Mouse (Mus musculus) megakaryocyte, adult 5-6 weeks (primary cell): ENCODE measurements at regions not wholly inside any gene's neighbourhood (a gene's known extent, or its start where the extent isn't known, plus 50 kb on each side); places are given as distances from the start of the nearest gene placed in this dataset.

Source experiments
- ATAC-seq: 2 replicates; pipeline ENCODE4 v1.8.0; 2016; ENCODE audit warnings: mild to moderate bottlenecking, inconsistent platforms; ENCODE audit not compliant: poor library complexity, severe bottlenecking

- ATAC-seq, result no peak
These were observed 190.6 kb upstream of the Tapt1 start for GRCm38 (mm10) chr5:44416844-44417589.

DNA sequence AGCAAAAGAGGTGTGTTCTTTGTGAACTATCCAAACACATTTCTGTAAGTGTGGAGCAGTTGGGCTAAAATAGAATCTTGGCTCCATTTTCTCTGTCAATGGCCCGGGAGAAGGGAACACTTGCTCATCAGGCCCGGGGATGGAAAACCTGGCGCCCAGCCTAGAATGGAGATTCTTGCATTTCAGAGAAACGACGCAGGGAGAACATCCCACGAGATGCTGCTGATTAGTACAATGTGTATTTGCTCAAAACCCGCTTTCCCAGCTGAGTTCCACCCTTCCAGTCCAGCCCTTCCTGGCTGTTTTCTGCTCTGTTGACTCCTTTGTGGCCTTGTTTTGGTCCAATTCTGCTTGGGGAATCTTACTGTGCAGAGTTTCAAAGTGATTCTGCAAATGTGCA lies 188.0 kb upstream of the Tapt1 start:
- no peak for ATAC-seq

GRCm38 (mm10) chr5:44403300-44403699 lies 176.9 kb upstream of the Tapt1 start:
- no peak for ATAC-seq

- no peak for ATAC-seq
These were observed 174.3 kb upstream of the Tapt1 start for GRCm38 (mm10) chr5:44400573-44401332.

DNA sequence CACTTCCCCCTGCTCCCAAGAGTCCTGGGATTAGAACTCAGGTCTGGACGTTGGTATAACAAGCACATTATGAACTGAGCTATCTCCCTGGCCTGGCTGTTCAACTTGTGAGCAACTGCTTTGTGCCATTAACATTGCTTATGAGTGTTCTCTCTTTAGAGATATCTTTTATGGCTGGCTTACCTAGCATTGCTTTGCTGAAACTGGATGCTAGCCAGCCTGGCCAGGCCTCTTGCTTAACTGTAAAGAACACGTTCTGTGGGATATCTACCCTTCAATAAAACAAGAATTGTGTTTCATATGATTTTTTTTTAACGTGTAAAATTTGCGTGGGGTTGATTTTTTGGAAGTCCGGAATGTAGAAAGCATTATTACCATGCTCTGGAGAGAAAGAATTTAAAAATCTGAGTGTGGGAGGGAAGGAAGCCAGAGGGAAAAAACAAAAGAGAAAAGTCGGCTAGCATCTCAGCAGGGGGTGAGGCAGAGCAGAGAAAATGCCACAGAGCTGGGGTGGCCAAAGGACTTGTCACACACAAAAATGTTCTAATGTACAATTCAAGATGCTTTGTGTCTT lies 160.9 kb upstream of the Tapt1 start:
- ATAC-seq, result no peak

DNA sequence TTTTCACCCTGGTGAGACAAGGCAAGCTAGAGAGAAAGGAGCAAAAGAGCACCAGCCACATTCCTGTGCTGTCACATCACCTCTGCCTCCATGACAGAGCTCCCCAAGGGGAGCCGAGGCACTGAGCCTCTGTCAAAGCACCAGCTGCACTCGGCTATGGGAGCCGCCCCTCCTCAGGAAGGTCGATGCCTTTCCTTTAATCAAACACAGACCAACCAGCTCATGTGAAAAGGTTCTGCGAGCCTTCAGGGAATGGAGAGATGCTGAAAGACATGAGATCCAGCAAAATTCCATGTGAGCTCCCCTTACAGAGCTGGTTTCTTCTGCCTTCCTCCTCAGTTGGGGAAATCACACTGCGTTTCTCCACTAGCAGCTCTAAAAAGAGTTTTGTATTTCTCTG lies 159.8 kb upstream of the Tapt1 start:
- no peak for ATAC-seq

GRCm38 (mm10) chr5:44383049-44383448 lies 156.6 kb upstream of the Tapt1 start:
- peak; percentile 56 for ATAC-seq

DNA sequence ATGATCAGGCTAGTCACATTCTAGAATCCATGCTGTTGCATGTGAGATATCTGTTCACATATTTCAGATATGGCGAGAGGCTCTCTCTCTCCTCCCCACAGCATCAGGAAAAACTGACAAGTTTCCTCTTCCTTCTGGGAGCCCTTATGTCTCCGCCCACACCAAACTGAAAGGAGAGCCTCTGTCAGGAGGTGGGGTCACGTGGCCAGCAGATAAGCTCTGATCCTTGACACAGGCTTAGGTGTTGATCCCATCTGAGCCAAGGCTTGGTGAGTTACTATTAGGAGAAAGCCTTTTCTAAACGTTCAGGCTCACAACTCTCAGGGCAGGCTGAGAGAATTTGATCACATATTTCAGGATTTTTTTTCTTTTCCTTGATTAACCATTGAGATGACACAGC lies 143.6 kb upstream of the Tapt1 start:
- ATAC-seq, result no peak

DNA sequence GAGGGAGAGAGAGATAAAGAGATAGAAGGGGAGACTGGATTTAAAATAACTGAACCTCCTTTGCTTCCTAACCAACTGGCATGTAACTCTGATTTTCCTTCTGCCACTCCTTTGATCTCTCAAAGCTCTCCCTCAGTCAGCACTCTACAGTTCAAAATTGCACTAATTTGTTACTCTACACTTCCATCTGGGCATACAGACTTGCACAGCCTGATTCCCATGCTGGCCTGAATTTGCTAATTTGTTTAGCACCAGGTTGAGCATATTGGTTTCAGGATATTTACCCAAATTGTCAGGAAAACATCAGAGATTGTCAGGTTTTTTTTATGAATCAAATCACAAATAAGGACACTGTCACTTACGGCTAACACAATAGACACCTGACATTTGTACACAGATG lies 125.9 kb upstream of the Tapt1 start:
- ATAC-seq, result no peak

DNA sequence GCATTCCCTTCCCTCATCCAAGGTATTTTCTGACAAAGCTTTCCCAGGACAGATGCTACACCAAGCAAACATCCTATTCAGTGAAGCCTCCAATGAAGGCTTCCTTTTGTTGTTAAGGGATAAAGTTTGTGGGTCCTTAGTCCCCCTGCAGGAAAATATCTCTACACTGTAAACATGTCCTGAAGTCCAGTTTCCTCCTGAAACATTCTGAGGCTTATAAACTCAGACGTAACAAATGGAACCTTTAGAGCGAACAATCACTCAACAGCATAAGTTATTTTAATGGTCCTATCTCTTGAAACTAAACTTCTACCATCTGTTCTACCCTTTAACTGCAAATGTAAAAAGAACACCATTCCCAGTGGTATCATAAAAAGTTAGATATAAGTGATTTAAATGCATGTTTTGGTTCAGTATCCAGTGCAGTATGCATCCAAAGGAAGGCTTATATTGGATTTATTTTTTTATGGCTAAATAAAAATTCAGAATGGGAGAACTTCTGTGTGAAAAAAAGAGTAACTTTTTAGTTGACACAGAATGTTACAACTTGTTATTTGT lies 115.1 kb upstream of the Tapt1 start:
- no peak for ATAC-seq

DNA sequence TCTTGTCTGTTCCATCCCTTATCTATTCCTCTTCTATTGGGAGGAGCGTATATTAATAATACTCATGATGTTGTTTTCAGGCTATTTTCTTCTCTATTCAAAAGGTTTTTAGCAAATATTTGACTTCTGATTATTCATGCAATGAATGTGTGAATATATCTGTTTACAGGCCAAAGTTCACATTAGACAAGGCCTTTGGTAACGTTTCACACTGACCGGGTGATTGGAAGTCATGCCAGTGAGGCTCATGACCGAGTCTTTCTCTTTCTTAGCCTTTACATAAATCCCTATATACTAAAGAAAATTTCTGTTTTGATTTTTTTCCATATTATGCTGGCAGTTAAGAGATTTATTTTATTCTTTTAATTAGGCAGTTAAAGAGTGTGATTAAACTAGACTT lies 112.2 kb upstream of the Tapt1 start:
- ATAC-seq, result no peak

DNA sequence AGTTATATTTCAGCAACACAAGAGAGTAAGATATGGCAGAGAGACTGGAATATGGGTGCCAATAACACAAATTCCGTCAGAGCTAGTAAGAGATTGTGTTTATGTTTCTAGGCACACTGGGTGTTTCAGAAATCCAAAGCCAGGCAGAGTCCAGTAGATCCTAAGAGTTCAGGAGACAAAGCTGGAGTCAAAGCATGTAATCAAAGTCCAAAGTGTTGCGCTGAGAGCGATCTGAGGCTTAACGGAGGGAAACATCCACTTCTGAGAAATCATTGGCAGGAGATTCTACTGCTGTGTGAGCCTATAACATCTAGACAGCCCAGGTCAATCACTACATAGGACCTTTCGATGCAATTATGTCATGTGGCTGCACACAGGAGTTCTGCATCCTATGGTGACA lies 109.3 kb upstream of the Tapt1 start:
- ATAC-seq, result no peak

DNA sequence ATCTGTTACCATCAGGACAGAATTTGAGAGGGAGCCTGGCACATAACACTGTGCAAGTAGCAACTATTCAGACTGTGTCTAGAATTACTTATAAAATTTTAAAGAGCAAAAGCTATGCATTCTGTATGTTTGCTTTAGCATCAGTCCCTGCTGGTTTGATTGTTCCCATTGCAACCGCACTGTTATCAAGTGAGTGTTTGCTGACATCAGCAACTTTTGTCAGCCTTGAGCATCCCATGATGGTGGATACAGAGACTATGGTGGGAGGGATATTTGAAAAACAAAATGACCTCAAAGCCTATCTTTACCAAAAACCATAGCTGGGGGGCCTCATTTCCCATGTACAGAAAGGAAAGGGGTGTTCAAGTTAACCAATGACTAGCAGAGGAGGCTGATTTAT lies 93.2 kb upstream of the Tapt1 start:
- no peak for ATAC-seq

GRCm38 (mm10) chr5:44306769-44307557 lies 80.5 kb upstream of the Tapt1 start:
- ATAC-seq, result no peak

GRCm38 (mm10) chr5:44303886-44304855 lies 77.7 kb upstream of the Tapt1 start:
- no peak for ATAC-seq

- peak; percentile 75 for ATAC-seq
These were observed 58.0 kb upstream of the Tapt1 start for GRCm38 (mm10) chr5:44284384-44284783.
